Mouse (Mus musculus) cerebellum, adult 2 months (tissue): ENCODE measurements at regions not wholly inside any gene's neighbourhood (a gene's known extent, or its start where the extent isn't known, plus 50 kb on each side); places are given as distances from the start of the nearest gene placed in this dataset.

Experiments
- CTCF ChIP-seq: fragments of 200-500 bp; IDR thresholded peaks from 2 replicates; pipeline ENCODE4 v1.5.1; 2011; ENCODE audit warnings: low read depth, mild to moderate bottlenecking, control low read depth, low read length, moderate library complexity, borderline replicate concordance; ENCODE audit not compliant: insufficient read depth
- POLR2A ChIP-seq: fragments of 200-500 bp; IDR thresholded peaks from 2 replicates; pipeline ENCODE4 v1.6.1; 2011; ENCODE audit warnings: low read length, control low read depth, borderline replicate concordance; ENCODE audit not compliant: insufficient read depth

GRCm38 (mm10) chr3:117487281-117488027 lies 87.2 kb upstream of the Plppr5 start:
- TF ChIP-seq CTCF (no peak), POLR2A (no peak)
